Mouse (Mus musculus) layer of hippocampus, adult 18-20 months (tissue): ENCODE results near the gene Lin9. TPM values are rescaled to one million over a fixed set of nuclear protein-coding genes. Genes with fewer than 3 reads are reported as not detected.
A peak's percentile ranks its signal among the peaks of the same experiment; 100 is the strongest.

ENCODE experiments used
- DNase-seq, 2 experiments: peaks; one replicate each; pipeline ENCODE4 v3.0.0; 2022; ENCODE audit warnings: low spot score in 2 of 2
- total RNA-seq, 2 experiments: library from RNA; stranded (reverse); gene quantifications; 2 replicates each; pipeline ENCODE4 v1.2.3; 2021

Gene Lin9
- total RNA-seq, 2 experiments from 2014 or later: 3.6 to 4.3 TPM

DNA sequence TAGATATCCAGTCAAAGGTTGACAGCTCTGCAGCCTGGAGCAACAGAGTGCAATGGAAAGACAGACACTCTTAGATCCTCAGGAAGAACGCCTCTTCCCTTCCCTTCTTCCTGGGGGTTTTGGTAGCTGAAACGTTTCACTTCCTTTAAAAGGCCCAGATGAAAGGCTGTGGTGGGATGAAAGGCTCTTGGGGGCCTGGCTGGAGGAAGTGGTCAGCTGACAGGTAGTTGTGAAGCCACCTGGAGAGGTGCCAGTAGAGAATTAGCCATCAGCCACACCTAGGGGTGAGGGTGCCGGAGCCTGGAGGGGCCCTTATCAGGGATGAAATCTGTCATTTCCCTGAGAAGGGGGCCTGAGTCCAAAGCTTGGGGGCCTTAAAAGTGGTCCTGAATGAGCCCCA lies 66.4 kb downstream of the Lin9 start:
- no peak for DNase-seq

GRCm38 (mm10) chr1:180707813-180708212 lies 66.9 kb downstream of the Lin9 start:
- no peak for DNase-seq

GRCm38 (mm10) chr1:180708935-180709776 lies 68.2 kb downstream of the Lin9 start:
- no peak for DNase-seq

DNA sequence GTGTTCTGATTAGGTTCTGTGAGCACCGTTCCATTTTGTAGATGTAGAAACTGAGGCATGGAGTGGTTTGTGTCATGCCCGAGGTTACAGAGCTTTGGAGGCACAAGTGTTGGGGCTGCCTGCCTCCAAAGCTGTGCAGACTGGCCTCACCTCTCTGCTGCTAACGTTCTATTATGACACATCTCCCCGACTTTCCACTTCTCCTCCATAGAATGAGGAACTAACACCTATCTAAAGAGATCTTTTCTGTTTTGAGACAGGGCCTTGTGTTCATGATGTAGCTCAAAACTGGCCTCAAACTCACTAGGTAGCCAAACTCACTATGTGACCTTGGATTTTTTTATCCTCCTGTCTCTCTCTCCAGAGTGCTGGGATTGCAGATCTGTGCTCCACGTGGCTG lies 77.8 kb downstream of the Lin9 start:
- DNase-seq: no peak

GRCm38 (mm10) chr1:180719483-180719882 lies 78.5 kb downstream of the Lin9 start:
- DNase-seq: no peak

DNA sequence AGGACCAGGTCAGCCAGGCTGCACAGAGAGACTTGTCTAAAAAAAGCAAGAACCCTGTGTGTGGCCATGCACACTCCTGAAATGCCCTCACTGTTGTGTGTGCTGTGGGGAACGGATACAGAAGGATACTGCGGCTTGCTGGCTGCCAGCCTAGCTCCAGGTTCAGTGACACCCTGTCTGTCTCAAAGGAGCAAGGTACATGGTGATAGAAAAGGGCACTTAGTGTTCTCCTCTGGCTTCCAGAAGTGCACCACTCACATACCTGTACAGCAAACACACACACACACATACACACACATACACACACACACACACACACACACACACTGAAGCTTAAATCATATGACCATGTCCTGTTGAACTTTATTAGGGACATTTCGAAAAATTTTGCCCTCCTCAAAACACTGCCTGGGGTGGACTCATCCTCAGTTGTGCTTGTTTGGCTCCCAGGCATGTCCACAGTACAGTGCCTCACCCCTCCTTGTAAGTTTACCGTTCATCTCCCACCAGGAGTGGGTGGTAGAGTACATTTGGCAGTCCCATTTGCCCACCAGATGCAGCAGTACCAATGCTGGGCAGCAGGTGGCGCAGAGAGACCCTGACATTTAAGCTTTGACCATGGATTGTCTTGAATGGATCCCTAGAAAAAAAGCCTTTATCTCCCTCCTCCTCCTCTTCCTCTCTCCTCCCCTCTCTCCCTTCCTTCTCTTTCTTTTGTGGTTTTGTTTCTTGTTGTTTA lies 79.2 kb downstream of the Lin9 start:
- peak; percentile 54 to 85 for DNase-seq

GRCm38 (mm10) chr1:180722608-180723007 lies 81.7 kb downstream of the Lin9 start:
- DNase-seq: no peak

GRCm38 (mm10) chr1:180723701-180724238 lies 82.8 kb downstream of the Lin9 start:
- DNase-seq: no peak

DNA sequence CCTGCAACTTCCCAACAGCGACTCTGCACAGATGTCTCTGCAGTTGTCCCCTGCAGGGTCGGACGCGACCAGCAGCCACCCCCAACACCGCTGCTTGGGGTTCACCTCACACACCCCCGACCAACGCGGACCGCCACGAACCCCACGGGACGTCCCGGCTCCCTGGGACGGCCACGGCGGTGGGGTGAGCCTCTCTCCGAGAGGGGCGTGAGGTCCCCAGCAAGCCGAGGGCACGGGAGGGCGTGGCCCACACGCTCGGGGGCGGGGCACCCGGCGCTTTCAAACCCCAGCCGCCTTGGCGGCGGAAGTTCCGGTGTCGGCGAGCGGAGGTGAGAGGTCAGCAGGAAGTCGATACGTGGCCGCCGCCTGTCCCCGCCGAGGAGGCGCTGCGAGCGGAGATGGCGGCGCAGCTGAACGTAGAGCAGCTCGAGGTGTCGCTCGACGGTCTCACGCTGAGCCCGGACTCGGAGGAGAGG lies 84.8 kb downstream of the Lin9 start, which contains the start of gene Acbd3:
Gene Acbd3, plus strand, starts transcription at position 340 of the 476 bp plus-strand sequence.
- peak; percentile 87 to 92 for DNase-seq

DNA sequence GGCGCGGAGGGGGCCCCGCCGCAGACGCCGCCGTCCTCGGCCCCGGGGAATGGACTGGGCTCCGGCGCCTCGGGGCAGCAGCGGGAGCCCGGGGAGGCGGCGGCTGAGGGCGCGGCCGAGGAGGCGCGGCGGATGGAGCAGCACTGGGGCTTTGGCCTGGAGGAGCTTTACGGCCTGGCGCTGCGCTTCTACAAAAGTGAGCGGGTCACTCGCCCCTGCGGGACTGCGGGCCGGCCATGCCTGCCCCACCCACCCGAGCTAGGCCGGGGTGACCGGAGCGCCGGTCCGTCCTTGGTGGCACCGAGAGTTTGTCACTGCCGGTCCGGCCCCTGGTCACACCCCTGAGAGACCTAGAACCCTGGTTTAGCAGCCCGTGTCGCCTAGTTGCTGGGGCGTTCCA lies 85.2 kb downstream of the Lin9 start:
- no peak for DNase-seq

- DNase-seq: no peak
Observed at GRCm38 (mm10) chr1:180729231-180729630, 88.3 kb downstream of the Lin9 start.

Other genes starting within 250 kb of the Lin9 start
- gene Stum, start 157.6 kb upstream of the Lin9 start, total RNA-seq: 100 to 1,000 TPM; 335 to 351 TPM
- gene Parp1, start 72.2 kb upstream of the Lin9 start, total RNA-seq: 100 to 1,000 TPM; 123 to 129 TPM
- not detected for gene Mixl1, start 55.9 kb downstream of the Lin9 start, total RNA-seq
- gene Acbd3, start 84.9 kb downstream of the Lin9 start, total RNA-seq: 10 to 100 TPM; 34.3 to 34.8 TPM
- gene H3f3a, start 172.8 kb downstream of the Lin9 start, total RNA-seq: 100 to 1,000 TPM; 316 to 322 TPM
- 10 to 100 TPM; 23.1 to 23.8 TPM for gene Sde2, start 210.0 kb downstream of the Lin9 start, total RNA-seq